In genomic region chr11:98031443-98031770, GRCm38 (mm10) we compare ENCODE assay signal across 8 mouse cellular contexts. TPM values are rescaled to one million over a fixed set of nuclear protein-coding genes. Genes with fewer than 3 reads are reported as not detected.
DNase-seq lines count a peak whose midpoint lies in the region; ATAC-seq and TF ChIP-seq lines count a peak whose summit lies in the region.

No protein-coding gene starts in this region.

- H3K36me3 ChIP-seq in lung, embryonic 14.5 days (ENCODE audit: insufficient read depth), result peaks cover 33% of the 10 kb centered on the region
- H3K36me3 ChIP-seq in small intestine, adult 2 months (ENCODE audit: control insufficient read depth, insufficient read depth, low read length), result peaks cover 24% of the 10 kb centered on the region

- no peak; the same call in 1 of the 2 replicates for ATAC-seq in lung, embryonic 14.5 days (ENCODE audit: insufficient read depth)
- ATAC-seq in activated CD4-positive, CD25-positive, alpha-beta regulatory T cell, adult 4 months, result no peak

- H3K27me3 ChIP-seq in lung, embryonic 14.5 days (ENCODE audit: insufficient read depth, low read length), result peaks cover 15% of the 10 kb centered on the region
- H3K27me3 ChIP-seq in small intestine, adult 2 months (ENCODE audit: control insufficient read depth, insufficient read depth, low read length), result peaks cover 10% of the 10 kb centered on the region

- no peak overlapping the region for H3K4me2 ChIP-seq in lung, embryonic 14.5 days

- peak; percentile 89 for TF ChIP-seq CTCF in lung, embryonic 14.5 days (IDR thresholded peaks at IDR 0.05; ENCODE audit: low read depth)
- peak; percentile 74; the same call in 1 of the 2 replicates for TF ChIP-seq CTCF in small intestine, adult 2 months (IDR thresholded peaks at IDR 0.05; ENCODE audit: extremely low read depth, insufficient read length, insufficient replicate concordance, low read depth, low read length)

- no peak overlapping the region for H3K27ac ChIP-seq in lung, embryonic 14.5 days (ENCODE audit: low read depth)
- H3K27ac ChIP-seq in small intestine, adult 2 months (ENCODE audit: insufficient read depth, low read depth, low read length), result no peak overlapping the region

- no peak overlapping the region for H3K9ac ChIP-seq in lung, embryonic 14.5 days

- no peaks in the 10 kb centered on the region for H3K9me3 ChIP-seq in lung, embryonic 14.5 days (ENCODE audit: low read depth, low read length)

- WGBS in lung, embryonic 14.5 days, result 6% methylated on average over 5 of the region's 5 CpGs
- 6% methylated on average over 5 of the region's 5 CpGs for WGBS in small intestine, adult 2 months

- TF ChIP-seq POLR2A in small intestine, adult 2 months (IDR thresholded peaks at IDR 0.05; ENCODE audit: low read depth, low read length), result no peak

- H3K4me3 ChIP-seq in lung, embryonic 14.5 days (ENCODE audit: low read depth, low read length), result no peak overlapping the region
- H3K4me3 ChIP-seq in small intestine, adult 2 months (ENCODE audit: low read depth, low read length), result no peak overlapping the region

- 0 out of 2 replicates have a peak, but pooled peaks cover 3% of the 10 kb centered on the region for H3K4me1 ChIP-seq in lung, embryonic 14.5 days (ENCODE audit: insufficient read depth)
- no peaks in the 10 kb centered on the region; the same call in 1 of the 2 replicates for H3K4me1 ChIP-seq in small intestine, adult 2 months (ENCODE audit: control insufficient read depth, insufficient read depth, insufficient read length, low read length)

- DNase-seq in 3T3-L1 (ENCODE audit: low read depth, low spot score), result peak; percentile 89
- DNase-seq in CD4-positive helper T cell, adult 2 months (ENCODE audit: low read depth, low spot score), result peak; percentile 68
- peak; percentile 88 for DNase-seq in brain, adult 2 months (ENCODE audit: low read depth, low spot score)
- peak; percentile 86 for DNase-seq in forelimb bud, embryonic 11.5 days (ENCODE audit: low read depth, low spot score)
- DNase-seq in kidney, postnatal 14 days, result peak; percentile 82
- DNase-seq in lung, embryonic 14.5 days, result peak; percentile 95

RNA-seq across cellular contexts. Expression of gene Rpl19, which starts 4.9 kb away (rescaled TPM):
- polyA plus RNA-seq in lung, embryonic 14.5 days (2014; fragmentation: Nextera tagmentation; extraction: Ambion mirVana), result 1,155 and 1,171 TPM in 2 replicates
- 393 and 501 TPM in 2 replicates for polyA plus RNA-seq in small intestine, adult 2 months (2012; rRNA removed)
- polyA plus RNA-seq in activated CD4-positive, CD25-positive, alpha-beta regulatory T cell, adult 4 months (2017; shearing (Covaris generic)), result 1,000 to 10,000 TPM; 3,386 to 3,946 TPM

RNA-seq across cellular contexts. Expression of gene Cacnb1, which starts 8.6 kb away (rescaled TPM):
- polyA plus RNA-seq in lung, embryonic 14.5 days (2014; fragmentation: Nextera tagmentation; extraction: Ambion mirVana), result 5.4 and 5.5 TPM in 2 replicates
- polyA plus RNA-seq in small intestine, adult 2 months (2012; rRNA removed), result 3.2 and 5.7 TPM in 2 replicates
- 1 to 10 TPM; 1.4 to 2.9 TPM for polyA plus RNA-seq in activated CD4-positive, CD25-positive, alpha-beta regulatory T cell, adult 4 months (2017; shearing (Covaris generic))

RNA-seq across cellular contexts. Expression of gene Stac2, which starts 21.9 kb away (rescaled TPM):
- 0.05 and 0.14 TPM in 2 replicates for polyA plus RNA-seq in lung, embryonic 14.5 days (2014; fragmentation: Nextera tagmentation; extraction: Ambion mirVana)
- 0.87 and 0.91 TPM in 2 replicates for polyA plus RNA-seq in small intestine, adult 2 months (2012; rRNA removed)
- polyA plus RNA-seq in activated CD4-positive, CD25-positive, alpha-beta regulatory T cell, adult 4 months (2017; shearing (Covaris generic)), result under 1 TPM in 1 of 2 experiments, not detected in 1; 0.37 TPM

RNA-seq across cellular contexts. Expression of gene Arl5c, which starts 35.4 kb away (rescaled TPM):
- 11.4 and 11.5 TPM in 2 replicates for polyA plus RNA-seq in lung, embryonic 14.5 days (2014; fragmentation: Nextera tagmentation; extraction: Ambion mirVana)
- polyA plus RNA-seq in small intestine, adult 2 months (2012; rRNA removed), result 0.55 and 1.1 TPM in 2 replicates
- polyA plus RNA-seq in activated CD4-positive, CD25-positive, alpha-beta regulatory T cell, adult 4 months (2017; shearing (Covaris generic)), result 10 to 100 TPM; 70.4 to 78.5 TPM

RNA-seq across cellular contexts. Expression of gene Plxdc1, which starts 45.2 kb away (rescaled TPM):
- 0.53 and 0.64 TPM in 2 replicates for polyA plus RNA-seq in lung, embryonic 14.5 days (2014; fragmentation: Nextera tagmentation; extraction: Ambion mirVana)
- 1.1 and 1.6 TPM in 2 replicates for polyA plus RNA-seq in small intestine, adult 2 months (2012; rRNA removed)
- 1 to 10 TPM; 5.8 to 6.4 TPM for polyA plus RNA-seq in activated CD4-positive, CD25-positive, alpha-beta regulatory T cell, adult 4 months (2017; shearing (Covaris generic))
